Mouse (Mus musculus) G1E (cell line): Measurements from ENCODE around the gene Dnajc19. TPM values are rescaled to one million over a fixed set of nuclear protein-coding genes. Genes with fewer than 3 reads are reported as not detected.

Source experiments
- ATAC-seq: 2 replicates; pipeline ENCODE4 v1.8.0; 2016; ENCODE audit warnings: mild to moderate bottlenecking; ENCODE audit not compliant: insufficient number of reproducible peaks, poor library complexity, low FRiP score, severe bottlenecking; ENCODE audit errors: extremely low read depth
- DNase-seq: peaks from one replicate; pipeline ENCODE4 v3.0.0; 2012; ENCODE audit warnings: low spot score
- H3K27me3 ChIP-seq: 2 replicates; pipeline ENCODE4 v1.6.1; 2012; ENCODE audit warnings: mild to moderate bottlenecking, low read length, inconsistent platforms; ENCODE audit not compliant: insufficient read depth
- H3K36me3 ChIP-seq: replicated peaks from 2 replicates; pipeline ENCODE3; 2012; ENCODE audit warnings: mild to moderate bottlenecking, inconsistent platforms
- H3K4me1 ChIP-seq: 2 replicates; pipeline ENCODE4 v1.6.1; 2012; ENCODE audit warnings: low read depth, low read length, inconsistent platforms, mixed read lengths; ENCODE audit not compliant: insufficient read depth
- H3K4me3 ChIP-seq: 2 replicates; pipeline ENCODE4 v1.5.1; 2012; ENCODE audit warnings: low read depth, mild to moderate bottlenecking, inconsistent platforms, low read length, moderate library complexity, mixed read lengths
- H3K9me3 ChIP-seq: replicated peaks from 2 replicates; pipeline ENCODE4 v1.6.1; 2012; ENCODE audit warnings: inconsistent platforms
- CTCF ChIP-seq: IDR thresholded peaks from 2 replicates; pipeline ENCODE4 v1.5.1; 2012; ENCODE audit warnings: low read depth, low read length, inconsistent platforms, mixed read lengths
- GATA1 ChIP-seq: IDR thresholded peaks from 2 replicates; pipeline ENCODE4 v1.6.1; 2012; ENCODE audit warnings: borderline replicate concordance, low read length, inconsistent platforms, mixed read lengths
- GATA2 ChIP-seq: IDR thresholded peaks from 2 replicates; pipeline ENCODE4 v1.6.1; 2012; ENCODE audit warnings: low read depth, low read length, inconsistent platforms, borderline replicate concordance
- POLR2AphosphoS5 ChIP-seq: IDR thresholded peaks from 2 replicates; pipeline ENCODE4 v1.6.1; 2012; ENCODE audit warnings: low read depth, low read length, inconsistent platforms; ENCODE audit not compliant: insufficient replicate concordance
- TAL1 ChIP-seq: conservative IDR thresholded peaks from 2 replicates; pipeline ENCODE4 v1.6.1; 2012; ENCODE audit warnings: low read depth, low read length, inconsistent platforms, mixed read lengths
- polyA plus RNA-seq: library from polyadenylated mRNA; stranded (reverse); fragments of >175 nt; gene quantifications from 2 replicates; pipeline ENCODE4 v1.2.3, GENCODE M21; 2012
- total RNA-seq, 2 experiments: library from RNA; stranded (forward) in 1 of 2; stranded (reverse) in 1 of 2; fragments of 200-1000 nt in 1 of 2; fragments of >200 nt in 1 of 2; fragmentation: Nextera tagmentation in 1 of 2; gene quantifications; 2 replicates each; pipeline ENCODE4 v1.2.3; 2014 to 2017

Dnajc19 gene
- 142 and 146 TPM in 2 replicates for total RNA-seq (2014; fragmentation: Nextera tagmentation)
- total RNA-seq (2017): 206 and 230 TPM in 2 replicates
- polyA plus RNA-seq: 46.6 and 52.6 TPM in 2 replicates

DNA sequence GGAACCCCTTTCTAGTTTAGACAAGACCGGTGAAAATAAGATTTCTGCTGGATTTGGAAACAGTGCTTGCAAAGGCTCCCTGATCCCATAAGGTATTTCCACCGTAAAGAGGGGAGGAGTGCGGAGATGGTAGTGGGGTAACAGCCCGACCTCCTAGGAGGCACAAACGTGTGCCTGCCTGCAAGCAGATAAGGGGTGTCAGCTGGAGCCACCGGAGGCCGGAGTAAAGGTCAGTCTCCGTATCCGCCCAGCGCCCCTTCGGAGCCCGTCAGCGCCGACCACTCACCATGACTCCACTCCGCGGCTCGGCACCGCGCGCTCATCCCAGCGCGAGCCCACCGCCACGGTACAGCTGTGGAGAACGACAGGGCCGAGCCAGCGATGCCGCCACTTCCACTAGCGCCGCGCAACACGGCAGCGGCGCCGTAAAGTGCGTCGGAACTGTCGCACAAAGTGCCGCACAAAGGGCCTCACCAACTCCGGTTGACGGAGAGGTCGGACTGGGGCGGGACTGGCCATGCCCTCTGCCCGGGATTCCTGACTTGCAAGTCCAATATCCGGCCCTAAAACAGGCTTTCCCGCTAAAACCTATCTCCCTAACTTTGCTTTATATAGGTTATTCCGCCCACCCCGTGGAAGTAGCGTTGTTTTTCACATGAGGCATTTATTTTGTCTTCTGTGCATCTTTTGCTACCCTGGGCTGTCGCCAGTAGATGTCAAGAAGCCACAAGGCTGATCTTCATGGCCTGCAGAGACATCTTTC, at the start of gene Dnajc19:
Gene Dnajc19 (minus strand): TSS at position 422 of the 763 bp plus-strand sequence.
- Histone ChIP-seq H3K36me3 (peaks cover 41% of the 10 kb centered on the region), H3K27me3 (no peaks in the 10 kb centered on the region), H3K4me3 (peak within 1 kb of the TSS; percentile 77), H3K9me3 (no peaks in the 10 kb centered on the region), H3K4me1 (peaks cover 60% of the 10 kb centered on the region)
- TF ChIP-seq CTCF (no peak), TAL1 (peak; percentile 42; the same call in 1 of the 2 replicates), POLR2AphosphoS5 (0 out of 2 replicates have a peak, but pooled peaks have one; percentile 23)
- ATAC-seq (peak; percentile 51), DNase-seq (peak; percentile 65)

- H3K9me3 ChIP-seq: no peaks in the 10 kb centered on the region
- ATAC-seq: peak; percentile 90
These were observed 48.8 kb upstream of the Dnajc19 start for GRCm38 (mm10) chr3:34129957-34130356.

GRCm38 (mm10) chr3:34121311-34121710, 40.2 kb upstream of the Dnajc19 start:
- no peaks in the 10 kb centered on the region for H3K36me3 ChIP-seq
- DNase-seq (no peak), ATAC-seq (no peak)
- peaks cover 11% of the 10 kb centered on the region for H3K27me3 ChIP-seq
- peaks cover 2% of the 10 kb centered on the region; the same call in 1 of the 2 replicates for H3K4me1 ChIP-seq
- H3K4me3 ChIP-seq: no peak overlapping the region
- H3K9me3 ChIP-seq: no peaks in the 10 kb centered on the region
- no peak for TF ChIP-seq TAL1
- no peak for TF ChIP-seq GATA2
- no peak for TF ChIP-seq CTCF
- no peak for TF ChIP-seq POLR2AphosphoS5
- no peak for TF ChIP-seq GATA1

More at GRCm38 (mm10) chr3:34129957-34130356, 48.8 kb upstream of the Dnajc19 start:
- Histone ChIP-seq H3K36me3 (no peaks in the 10 kb centered on the region), H3K4me1 (peaks cover 14% of the 10 kb centered on the region), H3K27me3 (peaks cover 18% of the 10 kb centered on the region), H3K4me3 (no peak overlapping the region)
- TF ChIP-seq CTCF (no peak), GATA2 (no peak)
- peak; percentile 23 for DNase-seq

DNA sequence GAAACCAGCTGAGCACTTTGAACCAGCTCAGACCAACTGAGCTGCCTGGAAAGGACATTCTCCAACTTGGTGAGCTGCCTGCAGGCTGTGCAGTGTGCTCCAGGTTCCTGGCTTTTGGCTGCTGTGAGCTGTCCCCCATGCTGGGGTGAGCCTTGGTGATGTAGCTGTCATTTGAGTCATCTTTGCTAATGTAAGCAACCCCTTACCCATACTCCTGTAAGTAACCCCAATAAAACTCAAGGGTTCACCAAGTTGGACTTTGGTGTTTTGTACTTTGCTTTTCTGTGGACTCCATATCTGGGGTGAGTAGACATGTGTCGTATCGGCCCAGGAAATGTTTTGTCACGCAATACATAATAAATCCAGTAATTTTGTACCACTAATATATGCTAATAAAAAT, 39.7 kb upstream of the Dnajc19 start:
- no peak for TF ChIP-seq POLR2AphosphoS5
- TF ChIP-seq TAL1: no peak
- no peak for TF ChIP-seq GATA2
- H3K36me3 ChIP-seq: no peaks in the 10 kb centered on the region
- H3K4me1 ChIP-seq: peaks cover 2% of the 10 kb centered on the region; the same call in 1 of the 2 replicates
- H3K27me3 ChIP-seq: peaks cover 11% of the 10 kb centered on the region
- DNase-seq: no peak
- ATAC-seq: no peak
- H3K4me3 ChIP-seq: no peak overlapping the region
- no peaks in the 10 kb centered on the region for H3K9me3 ChIP-seq

DNA sequence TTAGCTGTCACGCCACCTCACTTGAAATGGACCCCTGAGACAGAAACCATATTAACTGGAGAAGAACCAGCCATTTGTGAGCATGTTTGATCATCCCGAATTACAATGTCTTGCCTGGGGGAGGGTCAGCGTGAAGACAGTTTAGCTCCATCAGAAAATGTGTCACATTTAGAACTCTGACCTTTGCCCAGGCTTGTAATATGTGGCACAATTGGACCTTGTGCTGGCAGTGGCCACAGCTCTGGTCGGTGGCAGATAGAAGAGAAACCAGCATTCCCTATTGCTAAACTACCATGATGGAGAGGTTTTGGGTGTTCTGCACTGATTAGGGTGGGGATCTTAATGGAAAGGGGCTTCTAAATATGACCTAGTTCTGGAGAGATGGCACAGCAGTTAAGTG, 38.7 kb upstream of the Dnajc19 start:
- ATAC-seq (no peak), DNase-seq (no peak)
- TF ChIP-seq GATA2: no peak
- no peak for TF ChIP-seq CTCF
- TF ChIP-seq POLR2AphosphoS5: no peak
- no peak for TF ChIP-seq GATA1
- no peak for TF ChIP-seq TAL1
- H3K4me3 ChIP-seq: no peak overlapping the region
- H3K27me3 ChIP-seq: peaks cover 18% of the 10 kb centered on the region
- no peaks in the 10 kb centered on the region for H3K9me3 ChIP-seq
- H3K4me1 ChIP-seq: peaks cover 1% of the 10 kb centered on the region; the same call in 1 of the 2 replicates
- H3K36me3 ChIP-seq: no peaks in the 10 kb centered on the region

DNA sequence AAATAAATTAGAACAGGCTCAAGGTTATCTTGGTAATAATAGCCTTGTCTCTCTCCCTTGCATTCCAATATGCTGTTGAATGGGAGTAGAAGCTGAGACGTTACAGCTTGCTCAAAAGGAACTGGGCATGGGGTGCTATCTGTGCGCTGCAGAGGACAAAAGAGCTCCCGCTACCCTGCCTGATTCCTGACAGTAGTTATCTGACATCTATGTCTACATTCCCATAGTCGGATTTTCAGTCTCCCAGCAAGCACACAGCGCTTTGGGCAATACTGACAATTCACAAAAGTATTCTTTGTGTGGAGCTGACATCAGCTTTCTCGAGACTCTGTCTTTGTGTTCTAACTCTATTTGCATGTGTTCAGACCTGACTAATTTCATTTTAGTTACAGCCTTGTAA, 34.7 kb upstream of the Dnajc19 start:
- Histone ChIP-seq H3K4me1 (no peaks in the 10 kb centered on the region), H3K4me3 (no peak overlapping the region), H3K27me3 (peaks cover 29% of the 10 kb centered on the region), H3K9me3 (no peaks in the 10 kb centered on the region), H3K36me3 (no peaks in the 10 kb centered on the region)
- TF ChIP-seq TAL1 (no peak), POLR2AphosphoS5 (no peak), GATA1 (no peak), CTCF (no peak), GATA2 (no peak)
- ATAC-seq: no peak
- no peak for DNase-seq
